Mouse (Mus musculus) retina, adult 2 months (tissue): ENCODE measurements around the gene Apoa1.

ENCODE experiments used
- DNase-seq: peaks from one replicate; pipeline ENCODE4 v3.0.0-alpha.2; 2012; ENCODE audit warnings: low read depth, low spot score

The Apoa1 gene

GRCm38 (mm10) chr9:46257546-46257945, 29.2 kb downstream of the Apoa1 start:
- DNase-seq = no peak

GRCm38 (mm10) chr9:46259111-46259510, 30.7 kb downstream of the Apoa1 start:
- DNase-seq = no peak

GRCm38 (mm10) chr9:46261131-46261530, 32.8 kb downstream of the Apoa1 start:
- DNase-seq = no peak

- no peak for DNase-seq
Observed at GRCm38 (mm10) chr9:46268343-46268873, 40.0 kb downstream of the Apoa1 start, which contains the start of gene Apoa5. Gene Apoa5 (plus strand): TSS chr9:46268633.

- no peak for DNase-seq
Observed at GRCm38 (mm10) chr9:46269125-46269524, 40.7 kb downstream of the Apoa1 start.

- DNase-seq = no peak
Observed at GRCm38 (mm10) chr9:46270782-46271181, 42.4 kb downstream of the Apoa1 start.

GRCm38 (mm10) chr9:46272070-46272469, 43.7 kb downstream of the Apoa1 start:
- DNase-seq = no peak

GRCm38 (mm10) chr9:46272677-46273454, 44.5 kb downstream of the Apoa1 start, which contains the start of gene Zpr1:
Gene Zpr1 (plus strand): TSS chr9:46273064.
- peak; percentile 79 for DNase-seq

- no peak for DNase-seq
Observed at GRCm38 (mm10) chr9:46274494-46274893, 46.1 kb downstream of the Apoa1 start.
